ENCODE assay signal across 21 mouse cellular contexts in genomic region chr14:105287972-105288371, GRCm38 (mm10). TPM values are rescaled to one million over a fixed set of nuclear protein-coding genes. Genes with fewer than 3 reads are reported as not detected.
DNase-seq lines count a peak whose midpoint lies in the region; ATAC-seq lines count a peak whose summit lies in the region.
"Had no signal": no experiment of that assay in that cellular context is flagged by ENCODE, and none has a peak within 500 bp of the region (broad histone marks: within the 10 kb centered on the region; RNA-seq: fewer than 3 reads in every experiment).

No protein-coding gene starts in this region.

- no peak overlapping the region for H3K9ac ChIP-seq in midbrain, embryonic 13.5 days (replicated peaks)
- H3K9ac ChIP-seq: embryonic facial prominence, embryonic 12.5 days; forebrain, embryonic 13.5 days; forebrain, embryonic 15.5 days; forebrain, postnatal 0 days had no signal

- H3K27me3 ChIP-seq in midbrain, embryonic 13.5 days: no peaks in the 10 kb centered on the region
- H3K27me3 ChIP-seq: embryonic facial prominence, embryonic 12.5 days; forebrain, embryonic 13.5 days; forebrain, embryonic 15.5 days; Patski had no signal

- H3K27ac ChIP-seq in midbrain, embryonic 13.5 days: no peak overlapping the region
- H3K27ac ChIP-seq: embryonic facial prominence, embryonic 10.5 days; embryonic facial prominence, embryonic 12.5 days; forebrain, embryonic 13.5 days; forebrain, embryonic 15.5 days had no signal

- H3K4me3 ChIP-seq in midbrain, embryonic 13.5 days (replicated peaks): no peak overlapping the region
- H3K4me3 ChIP-seq: embryonic facial prominence, embryonic 10.5 days; embryonic facial prominence, embryonic 12.5 days; forebrain, embryonic 13.5 days; forebrain, embryonic 15.5 days had no signal

- H3K4me2 ChIP-seq in midbrain, embryonic 13.5 days (replicated peaks): no peak overlapping the region
- H3K4me2 ChIP-seq: embryonic facial prominence, embryonic 12.5 days; forebrain, embryonic 13.5 days; forebrain, embryonic 15.5 days had no signal

- H3K36me3 ChIP-seq in midbrain, embryonic 13.5 days: peaks cover 24% of the 10 kb centered on the region

- peak; percentile 34 for DNase-seq in 416B (ENCODE audit: low read depth)
- DNase-seq in induced T-regulatory cell, adult 2 months (ENCODE audit: low read depth): peak; percentile 22
- DNase-seq in adrenal gland, postnatal 36 days: no peak
- DNase-seq in kidney, postnatal 14 days: no peak
- DNase-seq in urinary bladder, adult 18-20 months (ENCODE audit: low spot score in 2 of 2): no peak
- DNase-seq: adrenal gland, postnatal 10 days; adrenal gland, postnatal 25 days; cerebellum, adult 11 months; cerebellum, adult 18-20 months; cerebellum, adult 8-10 months; cerebellum, adult 9-11 months; cerebellum, postnatal 25 days; forebrain, postnatal 0 days had no signal

- WGBS in midbrain, embryonic 13.5 days: 96% methylated on average over 2 of the region's 2 CpGs

- ATAC-seq in CD4-positive, CD25-positive, alpha-beta regulatory T cell, adult 4 months: peak; percentile 77
- ATAC-seq in activated CD4-positive, CD25-positive, alpha-beta regulatory T cell, adult 4 months: peak; percentile 70
- ATAC-seq in midbrain, embryonic 13.5 days: no peak
- ATAC-seq: forebrain, embryonic 13.5 days; forebrain, embryonic 15.5 days; forebrain, postnatal 0 days had no signal

- no peaks in the 10 kb centered on the region for H3K9me3 ChIP-seq in midbrain, embryonic 13.5 days
- H3K9me3 ChIP-seq: embryonic facial prominence, embryonic 10.5 days; embryonic facial prominence, embryonic 12.5 days; forebrain, embryonic 13.5 days; forebrain, embryonic 15.5 days had no signal

- H3K4me1 ChIP-seq in midbrain, embryonic 13.5 days (replicated peaks): no peaks in the 10 kb centered on the region
- H3K4me1 ChIP-seq: embryonic facial prominence, embryonic 10.5 days; embryonic facial prominence, embryonic 12.5 days; forebrain, embryonic 13.5 days; forebrain, embryonic 15.5 days had no signal

RNA-seq across cellular contexts. Expression of gene Ndfip2, which starts 29.6 kb away (rescaled TPM):
- polyA plus RNA-seq in CD4-positive, CD25-positive, alpha-beta regulatory T cell, adult 4 months (2017; shearing (Covaris generic)): 10 to 100 TPM; 38.1 to 41.2 TPM
- 10 to 100 TPM; 45.1 to 51.6 TPM for polyA plus RNA-seq in activated CD4-positive, CD25-positive, alpha-beta regulatory T cell, adult 4 months (2017; shearing (Covaris generic))
- total RNA-seq in adrenal gland, postnatal 36 days (2021): 10 to 100 TPM; 39.5 to 43.8 TPM
- 85.1 and 91.7 TPM in 2 replicates for polyA plus RNA-seq in midbrain, embryonic 13.5 days (2015; fragmentation: Nextera tagmentation; extraction: Ambion mirVana)

Comparison
In these comparisons a context has a peak if more than half of its experiments do, and no peak if none do; other contexts are left out.
1. DNase-seq: peak in 416B (single experiment) and induced T-regulatory cell, adult 2 months (single experiment); none in adrenal gland, postnatal 36 days (0 of 2), kidney, postnatal 14 days (single experiment) and urinary bladder, adult 18-20 months (0 of 2).